Mouse (Mus musculus): ENCODE results near the gene Bnc2. TPM values are rescaled to one million over a fixed set of nuclear protein-coding genes. Genes with fewer than 3 reads are reported as not detected.

The Bnc2 gene
- polyA plus RNA-seq, 1 experiment from 2014 or later: 7.0 TPM

DNA sequence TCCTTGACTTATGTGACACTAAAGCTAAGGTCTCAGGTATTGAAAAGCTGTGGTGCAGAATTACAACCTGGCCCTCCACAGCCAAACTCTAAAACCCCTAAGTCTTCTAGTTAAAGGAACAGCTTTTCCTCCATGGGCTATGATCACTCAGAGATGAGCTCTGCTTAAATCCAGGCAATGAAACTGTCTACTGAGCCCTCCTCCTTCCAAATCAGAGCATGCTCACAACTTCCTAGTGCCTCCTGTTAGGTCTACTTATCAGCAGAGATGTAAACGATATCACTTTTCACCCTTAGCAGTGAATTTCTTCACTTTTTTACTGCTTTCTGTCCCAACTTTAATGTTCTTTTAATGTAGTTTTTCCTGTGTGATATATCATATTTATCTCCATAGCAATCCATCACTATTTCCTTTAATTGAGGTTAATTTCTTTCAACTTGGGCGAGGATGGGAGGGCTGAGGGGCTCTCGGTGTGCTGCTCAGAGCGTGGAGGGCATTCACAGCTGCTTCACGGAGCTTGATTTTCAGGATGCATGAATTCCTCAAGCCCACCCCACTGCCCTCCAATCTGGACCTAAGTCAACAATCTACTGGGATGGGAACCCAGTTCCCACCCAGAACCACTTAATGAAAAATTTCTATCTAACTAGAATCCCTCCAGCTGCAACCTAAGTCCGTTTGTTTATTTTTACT is 94.7 kb downstream of the Bnc2 start:
- no peak for ATAC-seq
- 64% methylated on average over 6 of the region's 6 CpGs for WGBS
- H3K4me1 ChIP-seq (ENCODE audit: control insufficient read depth, insufficient read depth, low read depth, low read length): no peaks in the 10 kb centered on the region
- no peak overlapping the region for H3K27ac ChIP-seq (ENCODE audit: low read depth, low read length)
- H3K9ac ChIP-seq (ENCODE audit: low read depth, low read length): no peak overlapping the region
- H3K36me3 ChIP-seq (ENCODE audit: control insufficient read depth, insufficient read depth, low read length): no peaks in the 10 kb centered on the region
- no peak overlapping the region for H3K4me3 ChIP-seq (ENCODE audit: low read length)
- no peaks in the 10 kb centered on the region for H3K27me3 ChIP-seq (replicated peaks; ENCODE audit: control insufficient read depth, insufficient read depth, low read length)
- H3K9me3 ChIP-seq (ENCODE audit: control insufficient read depth, low read length): no peaks in the 10 kb centered on the region
- H3K4me2 ChIP-seq (ENCODE audit: low read length): no peak overlapping the region

DNA sequence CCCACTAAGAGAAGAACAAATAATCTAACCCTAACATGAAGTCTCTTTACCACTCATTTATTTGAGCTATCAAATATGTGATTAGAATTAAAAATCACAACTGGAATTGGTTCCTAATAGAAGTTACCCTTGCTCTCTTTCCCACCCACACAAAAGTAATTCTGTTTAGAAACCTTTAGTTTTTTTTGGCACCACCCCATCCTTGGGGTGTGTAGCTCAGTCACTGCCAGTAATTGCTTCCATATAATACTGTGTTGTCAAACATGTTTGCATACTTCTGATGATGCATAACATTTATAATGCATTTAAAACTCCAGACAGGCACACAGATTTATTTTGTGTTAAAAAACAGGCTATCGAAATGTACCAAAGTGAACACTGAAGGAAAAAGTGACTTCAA is 96.8 kb downstream of the Bnc2 start:
- H3K4me1 ChIP-seq (ENCODE audit: control insufficient read depth, insufficient read depth, low read depth, low read length): no peaks in the 10 kb centered on the region
- no peaks in the 10 kb centered on the region for H3K36me3 ChIP-seq (ENCODE audit: control insufficient read depth, insufficient read depth, low read length)
- no peak for ATAC-seq
- 92% methylated on average over 1 of the region's 1 CpGs for WGBS
- no peaks in the 10 kb centered on the region for H3K27me3 ChIP-seq (replicated peaks; ENCODE audit: control insufficient read depth, insufficient read depth, low read length)
- H3K4me3 ChIP-seq (ENCODE audit: low read length): no peak overlapping the region
- H3K27ac ChIP-seq (ENCODE audit: low read depth, low read length): no peak overlapping the region
- H3K4me2 ChIP-seq (ENCODE audit: low read length): no peak overlapping the region
- no peaks in the 10 kb centered on the region for H3K9me3 ChIP-seq (ENCODE audit: control insufficient read depth, low read length)
- H3K9ac ChIP-seq (ENCODE audit: low read depth, low read length): no peak overlapping the region

DNA sequence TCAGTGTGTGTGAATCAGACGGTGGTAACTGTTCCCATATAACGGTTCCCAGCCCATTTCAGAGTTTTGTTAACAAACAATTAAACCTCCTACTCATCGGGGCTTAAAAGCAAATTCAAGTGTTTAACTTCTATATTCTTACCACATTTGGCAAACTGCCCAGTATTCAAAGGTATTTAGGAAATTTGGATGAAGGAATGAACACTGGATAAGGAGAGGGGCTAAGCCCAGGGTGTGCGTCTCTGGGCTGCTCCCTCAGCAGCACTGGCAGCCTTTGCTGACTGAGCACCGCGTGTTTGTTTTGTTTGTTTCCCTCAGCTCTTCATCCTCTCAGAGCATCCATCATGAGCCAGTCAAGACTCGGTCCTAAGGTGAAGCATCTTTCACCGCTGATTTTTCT is 109.0 kb downstream of the Bnc2 start:
- H3K9me3 ChIP-seq (ENCODE audit: control insufficient read depth, low read length): no peaks in the 10 kb centered on the region
- H3K27ac ChIP-seq (ENCODE audit: low read depth, low read length): no peak overlapping the region
- no peaks in the 10 kb centered on the region for H3K36me3 ChIP-seq (ENCODE audit: control insufficient read depth, insufficient read depth, low read length)
- no peak overlapping the region for H3K9ac ChIP-seq (ENCODE audit: low read depth, low read length)
- 56% methylated on average over 8 of the region's 8 CpGs for WGBS
- H3K4me2 ChIP-seq (ENCODE audit: low read length): no peak overlapping the region
- H3K4me1 ChIP-seq (ENCODE audit: control insufficient read depth, insufficient read depth, low read depth, low read length): no peaks in the 10 kb centered on the region
- H3K4me3 ChIP-seq (ENCODE audit: low read length): no peak overlapping the region
- ATAC-seq: no peak
- no peaks in the 10 kb centered on the region for H3K27me3 ChIP-seq (replicated peaks; ENCODE audit: control insufficient read depth, insufficient read depth, low read length)

DNA sequence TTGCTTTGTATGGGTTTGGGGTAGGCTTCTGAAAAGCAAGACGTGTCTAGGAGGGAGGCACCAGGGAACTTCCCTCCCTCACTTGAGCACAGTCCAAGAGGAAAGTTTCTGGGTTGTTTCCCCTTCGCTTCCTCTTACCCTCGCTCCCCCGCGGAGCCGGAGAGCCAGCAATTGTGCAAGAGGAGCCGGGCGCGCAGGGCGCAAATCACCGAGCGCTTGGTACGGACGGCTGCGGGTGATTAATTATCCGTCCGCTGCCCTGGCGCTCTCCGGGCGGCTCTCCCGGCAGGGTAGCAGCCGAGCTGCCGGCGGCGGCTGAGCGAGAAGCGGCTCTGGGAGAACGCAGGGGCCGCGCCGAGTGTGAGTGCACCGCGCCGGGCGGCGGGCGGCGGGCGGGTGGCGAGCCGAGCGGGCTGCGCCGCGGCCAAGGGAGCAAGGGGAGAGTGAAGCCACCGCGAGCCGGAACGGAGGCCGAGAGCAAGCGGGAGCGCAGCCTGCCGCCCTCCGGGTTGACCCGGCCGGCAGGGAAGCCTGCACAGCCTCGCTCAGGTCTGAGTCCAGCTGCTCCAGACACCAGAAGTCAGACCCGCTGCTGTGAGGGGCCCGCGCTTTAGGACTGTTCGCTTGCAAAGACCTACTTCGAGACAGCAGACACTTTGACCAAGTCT is 129.7 kb downstream of the Bnc2 start:
- H3K36me3 ChIP-seq (ENCODE audit: control insufficient read depth, insufficient read depth, low read length): no peaks in the 10 kb centered on the region
- peaks cover 7% of the 10 kb centered on the region for H3K27me3 ChIP-seq (replicated peaks; ENCODE audit: control insufficient read depth, insufficient read depth, low read length)
- H3K4me3 ChIP-seq (ENCODE audit: low read length): peak overlapping the region; percentile 66
- H3K4me1 ChIP-seq (ENCODE audit: control insufficient read depth, insufficient read depth, low read depth, low read length): 0 out of 2 replicates have a peak, but pooled peaks cover 2% of the 10 kb centered on the region
- H3K4me2 ChIP-seq (ENCODE audit: low read length): peak overlapping the region; percentile 96
- WGBS: under 1% methylated on average over 40 of the region's 62 CpGs
- peak overlapping the region; percentile 79 for H3K9ac ChIP-seq (ENCODE audit: low read depth, low read length)
- ATAC-seq: peak; percentile 91
- H3K27ac ChIP-seq (ENCODE audit: low read depth, low read length): peak overlapping the region; percentile 69
- no peaks in the 10 kb centered on the region for H3K9me3 ChIP-seq (ENCODE audit: control insufficient read depth, low read length)

DNA sequence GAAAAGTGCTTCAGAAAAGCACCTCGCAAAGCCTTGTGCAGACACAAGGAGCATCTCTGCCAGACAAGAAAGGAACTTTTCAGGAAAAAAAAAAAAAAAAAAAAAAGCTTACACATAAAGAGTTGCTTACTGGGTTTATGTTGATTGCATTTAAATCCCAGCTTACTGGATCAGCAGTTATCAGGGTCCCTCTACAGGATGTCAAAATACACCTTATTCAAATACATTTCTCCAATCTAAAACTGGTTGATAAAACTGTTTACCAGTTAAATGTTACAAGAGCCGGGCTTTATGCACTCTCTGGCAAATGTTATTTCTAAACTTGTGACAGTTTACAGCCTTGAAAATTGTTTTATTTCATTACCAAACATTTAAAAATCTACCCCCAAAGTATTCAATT is 130.4 kb downstream of the Bnc2 start:
- 50% methylated on average over 2 of the region's 2 CpGs for WGBS
- Histone ChIP-seq H3K9me3 (ENCODE audit: control insufficient read depth, low read length) (no peaks in the 10 kb centered on the region), H3K9ac (ENCODE audit: low read depth, low read length) (no peak overlapping the region), H3K36me3 (ENCODE audit: control insufficient read depth, insufficient read depth, low read length) (no peaks in the 10 kb centered on the region), H3K4me1 (ENCODE audit: control insufficient read depth, insufficient read depth, low read depth, low read length) (0 out of 2 replicates have a peak, but pooled peaks cover 2% of the 10 kb centered on the region), H3K27me3 (replicated peaks; ENCODE audit: control insufficient read depth, insufficient read depth, low read length) (peaks cover 7% of the 10 kb centered on the region), H3K4me2 (ENCODE audit: low read length) (no peak overlapping the region; the same call in 1 of the 2 replicates), H3K4me3 (ENCODE audit: low read length) (no peak overlapping the region; the same call in 1 of the 2 replicates), H3K27ac (ENCODE audit: low read depth, low read length) (no peak overlapping the region)
- ATAC-seq: no peak

DNA sequence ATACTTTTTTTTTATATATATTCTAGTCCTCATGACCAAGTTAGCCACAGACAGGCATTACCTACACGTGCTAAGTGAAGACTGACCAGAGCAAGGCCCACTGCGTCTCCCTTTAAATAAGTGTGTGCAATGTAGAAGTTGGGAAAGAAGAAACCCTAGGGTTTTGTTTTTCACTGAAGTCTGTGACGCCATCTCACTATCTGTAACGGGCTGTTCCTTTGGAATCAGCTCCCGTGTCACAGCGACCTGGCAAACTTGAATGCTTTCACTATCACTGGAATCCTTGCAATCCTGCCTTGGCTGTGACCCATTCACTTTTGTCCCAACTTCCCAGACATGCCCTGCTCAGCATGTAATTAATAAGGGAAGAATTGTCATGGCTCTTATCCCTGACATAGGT is 134.5 kb downstream of the Bnc2 start:
- Histone ChIP-seq H3K4me2 (ENCODE audit: low read length) (no peak overlapping the region), H3K4me1 (ENCODE audit: control insufficient read depth, insufficient read depth, low read depth, low read length) (no peaks in the 10 kb centered on the region), H3K9me3 (ENCODE audit: control insufficient read depth, low read length) (no peaks in the 10 kb centered on the region), H3K27ac (ENCODE audit: low read depth, low read length) (no peak overlapping the region), H3K4me3 (ENCODE audit: low read length) (no peak overlapping the region), H3K36me3 (ENCODE audit: control insufficient read depth, insufficient read depth, low read length) (no peaks in the 10 kb centered on the region), H3K27me3 (replicated peaks; ENCODE audit: control insufficient read depth, insufficient read depth, low read length) (0 out of 2 replicates have a peak, but pooled peaks cover 4% of the 10 kb centered on the region), H3K9ac (ENCODE audit: low read depth, low read length) (no peak overlapping the region)
- WGBS: 70% methylated on average over 6 of the region's 6 CpGs
- no peak for ATAC-seq

DNA sequence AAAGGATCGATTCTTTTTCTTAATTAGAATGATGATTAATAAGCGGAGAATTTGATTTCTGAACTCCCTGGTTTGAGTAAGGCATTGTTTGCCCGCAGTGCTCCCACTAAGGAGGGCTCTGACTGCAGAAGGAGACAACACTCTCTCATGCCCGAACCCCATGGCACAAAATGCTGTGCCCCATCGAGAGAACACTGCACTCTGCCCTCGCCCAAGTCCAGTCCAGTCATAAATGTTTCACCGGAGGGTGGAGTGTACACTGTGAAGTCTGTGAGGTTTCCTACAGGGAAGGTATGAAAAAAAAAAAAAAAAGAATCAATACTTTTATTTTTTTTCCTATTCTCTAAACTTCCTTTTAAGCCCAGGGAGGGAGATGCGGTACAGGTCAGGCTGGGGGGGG is 135.7 kb downstream of the Bnc2 start:
- H3K4me2 ChIP-seq (ENCODE audit: low read length): no peak overlapping the region
- no peaks in the 10 kb centered on the region for H3K9me3 ChIP-seq (ENCODE audit: control insufficient read depth, low read length)
- H3K4me3 ChIP-seq (ENCODE audit: low read length): no peak overlapping the region
- ATAC-seq: no peak
- H3K9ac ChIP-seq (ENCODE audit: low read depth, low read length): no peak overlapping the region
- H3K27me3 ChIP-seq (replicated peaks; ENCODE audit: control insufficient read depth, insufficient read depth, low read length): 0 out of 2 replicates have a peak, but pooled peaks cover 4% of the 10 kb centered on the region
- H3K27ac ChIP-seq (ENCODE audit: low read depth, low read length): no peak overlapping the region
- H3K36me3 ChIP-seq (ENCODE audit: control insufficient read depth, insufficient read depth, low read length): no peaks in the 10 kb centered on the region
- 80% methylated on average over 8 of the region's 8 CpGs for WGBS
- H3K4me1 ChIP-seq (ENCODE audit: control insufficient read depth, insufficient read depth, low read depth, low read length): no peaks in the 10 kb centered on the region

DNA sequence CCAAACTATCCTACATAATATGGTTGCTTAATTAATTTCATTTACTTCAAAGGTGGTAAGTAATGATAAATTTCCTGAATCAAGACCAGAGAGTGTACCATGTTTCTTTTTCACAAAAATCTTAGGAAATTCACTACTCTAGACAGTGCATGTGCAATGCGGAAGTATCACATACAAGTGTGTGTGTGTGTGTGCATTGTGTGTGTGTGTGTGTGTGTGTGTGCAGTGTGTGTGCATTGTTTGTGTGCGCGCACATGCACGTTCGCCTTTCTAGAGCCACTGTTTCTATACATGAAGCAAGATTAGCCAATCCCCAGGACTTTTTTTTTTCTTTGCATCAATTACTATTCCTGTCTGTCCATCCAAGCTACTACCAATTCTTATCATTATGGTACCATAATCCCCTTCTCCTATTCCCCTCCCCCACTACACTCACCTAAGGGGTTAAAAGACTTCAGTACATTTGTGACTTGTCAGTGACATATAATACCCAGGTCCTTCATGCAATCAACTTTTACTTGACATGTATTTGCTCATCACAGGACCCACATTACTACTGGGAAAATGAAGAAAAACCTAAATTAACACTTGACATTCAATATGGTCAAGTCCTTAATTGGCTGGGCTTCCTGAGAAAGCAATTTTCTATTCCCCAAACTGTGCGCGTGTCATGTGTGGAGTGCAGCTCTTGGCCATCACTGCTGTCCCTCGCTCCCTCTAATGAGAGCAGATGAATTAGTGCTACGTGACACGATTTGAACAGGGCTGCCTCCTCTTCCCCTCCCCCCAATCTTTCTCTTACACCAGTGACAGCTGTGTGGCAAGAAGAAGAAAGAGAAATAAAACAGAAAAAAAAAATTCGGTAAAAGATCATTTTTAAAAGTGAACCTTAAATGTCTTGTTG is 145.9 kb downstream of the Bnc2 start:
- WGBS: 47% methylated on average over 11 of the region's 11 CpGs
- Histone ChIP-seq H3K9me3 (ENCODE audit: control insufficient read depth, low read length) (no peaks in the 10 kb centered on the region), H3K27ac (ENCODE audit: low read depth, low read length) (no peak overlapping the region), H3K4me1 (ENCODE audit: control insufficient read depth, insufficient read depth, low read depth, low read length) (no peaks in the 10 kb centered on the region), H3K27me3 (replicated peaks; ENCODE audit: control insufficient read depth, insufficient read depth, low read length) (0 out of 2 replicates have a peak, but pooled peaks cover 2% of the 10 kb centered on the region), H3K4me3 (ENCODE audit: low read length) (no peak overlapping the region), H3K9ac (ENCODE audit: low read depth, low read length) (no peak overlapping the region), H3K36me3 (ENCODE audit: control insufficient read depth, insufficient read depth, low read length) (no peaks in the 10 kb centered on the region), H3K4me2 (ENCODE audit: low read length) (no peak overlapping the region)
- ATAC-seq: no peak; the same call in 1 of the 2 replicates

DNA sequence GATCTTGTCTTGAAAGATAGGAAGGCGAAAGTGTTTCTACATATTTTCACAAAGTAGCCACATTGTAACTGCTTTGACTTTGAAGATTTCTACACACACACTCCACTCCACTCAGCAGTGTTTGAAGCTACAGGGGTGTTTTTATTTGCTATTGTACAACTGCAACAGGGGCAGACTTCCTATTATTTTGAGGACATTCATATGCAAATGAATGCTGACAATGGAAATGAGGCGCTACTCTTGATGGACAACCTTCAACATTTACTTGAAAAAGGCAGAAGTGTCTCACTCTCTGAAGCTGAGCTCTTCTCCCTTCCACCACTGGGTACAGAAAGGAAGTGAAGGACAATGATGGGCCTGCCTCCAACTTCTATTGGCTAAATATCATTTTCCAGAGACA is 146.7 kb downstream of the Bnc2 start:
- Histone ChIP-seq H3K4me1 (ENCODE audit: control insufficient read depth, insufficient read depth, low read depth, low read length) (peaks cover 5% of the 10 kb centered on the region; the same call in 1 of the 2 replicates), H3K9me3 (ENCODE audit: control insufficient read depth, low read length) (no peaks in the 10 kb centered on the region), H3K9ac (ENCODE audit: low read depth, low read length) (no peak overlapping the region), H3K4me2 (ENCODE audit: low read length) (no peak overlapping the region), H3K27ac (ENCODE audit: low read depth, low read length) (no peak overlapping the region), H3K4me3 (ENCODE audit: low read length) (no peak overlapping the region), H3K36me3 (ENCODE audit: control insufficient read depth, insufficient read depth, low read length) (no peaks in the 10 kb centered on the region), H3K27me3 (replicated peaks; ENCODE audit: control insufficient read depth, insufficient read depth, low read length) (0 out of 2 replicates have a peak, but pooled peaks cover 4% of the 10 kb centered on the region)
- no peak for ATAC-seq
- WGBS: 34% methylated on average over 2 of the region's 2 CpGs
